Mouse (Mus musculus): ENCODE data around the gene Rbp7.

The Rbp7 gene

GRCm38 (mm10) chr4:149457163-149457562, 2.4 kb upstream of the Rbp7 start:
- WGBS: 94% methylated on average over 27 of the region's 27 CpGs

DNA sequence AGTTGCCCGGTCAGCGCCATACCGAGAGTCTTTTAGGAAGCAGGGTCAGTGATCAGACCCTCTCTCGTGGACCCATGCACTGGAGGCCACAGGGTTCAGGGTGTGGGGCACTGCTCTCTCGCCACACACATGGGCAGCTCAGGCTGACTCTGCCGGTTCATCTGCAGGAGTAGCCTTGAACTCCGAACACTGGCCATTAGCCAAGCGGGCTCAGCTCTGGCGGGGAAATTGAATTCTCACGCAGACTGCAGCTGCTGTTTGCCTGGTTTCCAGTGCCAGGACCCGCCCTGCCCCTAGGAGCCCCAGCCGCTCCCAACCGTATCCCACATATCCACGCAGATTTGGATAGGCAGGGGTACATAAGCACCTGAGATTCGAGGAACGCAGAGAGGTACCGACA, 515 bp downstream of the Rbp7 start:
- WGBS: 83% methylated on average over 17 of the region's 17 CpGs

GRCm38 (mm10) chr4:149453656-149454055, 1.1 kb downstream of the Rbp7 start:
- WGBS: 77% methylated on average over 4 of the region's 4 CpGs

GRCm38 (mm10) chr4:149450636-149451035, 4.1 kb downstream of the Rbp7 start:
- 82% methylated on average over 3 of the region's 3 CpGs for WGBS

DNA sequence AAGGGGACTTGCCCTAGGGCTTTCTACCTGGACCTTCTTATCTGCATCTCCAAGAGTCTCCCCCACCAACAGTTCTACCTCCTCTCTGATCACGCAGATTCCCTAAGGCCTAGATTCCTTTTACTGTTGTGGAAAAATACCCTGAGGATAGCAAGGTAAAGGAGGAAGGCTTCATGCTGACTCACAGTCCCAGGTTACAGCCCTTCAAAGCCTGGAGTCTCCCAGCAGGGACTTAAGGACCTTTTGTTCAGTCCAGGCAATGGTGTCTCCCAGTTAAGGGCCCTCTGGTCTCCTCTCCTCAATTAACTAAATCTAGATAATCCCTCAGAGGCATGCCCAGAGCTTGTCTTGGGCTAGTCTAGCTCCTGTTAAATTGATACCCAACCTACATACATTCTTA, 8.5 kb downstream of the Rbp7 start:
- WGBS: 91% methylated on average over 1 of the region's 1 CpGs

- 11% methylated on average over 11 of the region's 11 CpGs for WGBS
Observed at GRCm38 (mm10) chr4:149445868-149446267, 8.9 kb downstream of the Rbp7 start.

GRCm38 (mm10) chr4:149444964-149445701, 9.6 kb downstream of the Rbp7 start:
- 1% methylated on average over 36 of the region's 36 CpGs for WGBS

DNA sequence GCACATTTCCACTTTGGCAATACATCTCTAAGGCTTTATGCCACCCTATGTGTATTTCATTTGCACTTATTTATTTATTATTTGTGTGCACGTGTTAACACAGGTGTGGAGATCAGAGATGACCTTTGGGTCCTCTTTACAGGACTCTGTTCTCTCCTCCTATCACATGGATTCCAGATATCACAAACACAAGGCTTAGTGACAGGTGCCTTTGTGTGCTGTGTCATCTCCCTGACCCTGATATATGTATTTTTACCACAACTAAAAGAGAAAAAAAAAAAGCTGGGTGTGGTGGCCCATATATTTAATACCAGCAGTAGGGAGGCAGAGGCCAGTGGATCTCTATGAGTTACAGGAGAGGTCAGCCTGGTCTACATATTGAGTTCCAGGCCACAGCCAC, 10.3 kb downstream of the Rbp7 start:
- 78% methylated on average over 1 of the region's 1 CpGs for WGBS

- 63% methylated on average over 3 of the region's 3 CpGs for WGBS
Observed at GRCm38 (mm10) chr4:149442436-149442835, 12.3 kb downstream of the Rbp7 start.

DNA sequence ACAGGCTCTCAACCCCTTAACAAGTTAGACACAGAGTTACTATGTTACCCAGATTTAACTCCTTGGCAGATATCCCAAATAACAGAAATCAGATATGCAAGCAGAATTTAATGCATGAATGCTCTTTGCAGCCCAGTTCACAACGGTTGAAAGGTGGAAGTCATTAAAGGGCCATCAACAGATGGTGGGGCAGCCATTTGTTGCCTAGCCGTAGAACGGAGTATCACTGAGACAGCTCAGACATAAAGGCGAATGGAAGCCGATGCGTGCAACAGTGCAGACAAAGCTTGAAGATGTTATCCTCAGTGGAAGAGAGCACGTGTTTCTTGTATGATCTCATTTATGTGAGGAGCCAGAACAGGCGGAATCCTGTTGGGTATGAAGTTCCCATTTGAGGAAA, 14.2 kb downstream of the Rbp7 start:
- 62% methylated on average over 8 of the region's 8 CpGs for WGBS

DNA sequence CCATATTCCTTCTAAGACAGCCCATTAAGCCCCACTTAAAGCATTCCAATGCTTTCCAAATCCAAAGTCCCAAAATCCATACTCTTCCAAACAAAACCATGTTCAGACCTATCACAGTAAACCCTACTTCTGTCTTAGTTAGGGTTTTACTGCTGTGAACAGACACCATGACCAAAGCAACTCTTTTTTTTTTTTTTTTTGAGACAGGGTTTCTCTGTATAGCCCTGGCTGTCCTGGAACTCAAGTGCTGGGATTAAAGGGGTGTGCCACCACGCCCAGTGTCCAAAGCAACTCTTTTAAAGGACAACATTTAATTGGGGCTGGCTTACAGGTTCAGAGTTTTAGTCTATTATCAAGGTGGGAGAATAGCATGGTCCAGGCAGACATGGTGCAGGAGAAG, 22.9 kb downstream of the Rbp7 start:
- 86% methylated on average over 1 of the region's 1 CpGs for WGBS

DNA sequence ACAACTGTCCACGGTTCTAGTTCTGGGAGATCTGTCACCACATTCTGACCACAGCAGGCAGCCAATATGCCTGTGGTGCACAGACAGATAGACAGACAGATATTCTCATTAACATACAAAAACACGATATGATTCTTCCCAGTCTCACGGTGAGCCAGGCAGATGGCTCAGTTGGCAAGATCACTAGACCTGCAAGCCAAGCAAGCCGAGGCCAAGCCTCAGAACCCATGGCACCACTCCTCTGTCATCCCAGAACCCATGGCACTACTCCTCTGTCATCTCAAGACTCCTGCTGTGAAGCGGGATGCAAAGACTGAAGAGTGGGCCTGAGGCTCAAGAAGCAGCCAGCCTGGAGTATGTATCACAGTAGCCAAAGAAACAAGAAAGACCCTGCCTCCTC, 25.2 kb downstream of the Rbp7 start:
- 62% methylated on average over 5 of the region's 5 CpGs for WGBS

GRCm38 (mm10) chr4:149426325-149427199, 28.2 kb downstream of the Rbp7 start, which contains the start of gene Ube4b:
TSS of gene Ube4b (minus strand) at chr4:149426749.
- under 1% methylated on average over 43 of the region's 50 CpGs for WGBS

GRCm38 (mm10) chr4:149425801-149426292, 28.9 kb downstream of the Rbp7 start:
- WGBS: under 1% methylated on average over 35 of the region's 35 CpGs

DNA sequence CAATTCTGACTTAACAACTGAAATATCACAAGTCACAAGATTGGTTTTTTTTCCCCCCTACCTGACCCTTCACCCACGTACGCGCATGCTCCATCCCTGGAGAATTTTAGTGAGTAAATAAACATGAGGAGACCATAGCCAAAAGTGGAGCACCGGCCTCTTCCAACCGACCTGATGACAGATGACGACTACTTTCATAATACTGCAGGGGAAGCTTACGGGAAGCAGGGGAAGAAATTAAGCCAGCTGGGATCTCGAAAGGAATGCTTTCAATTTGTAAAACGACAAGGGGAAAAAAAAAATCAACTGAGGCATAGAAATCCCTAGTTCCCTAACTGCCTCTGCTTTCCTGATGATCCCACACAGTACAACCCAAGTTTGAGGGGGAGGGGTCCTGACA, 30.0 kb downstream of the Rbp7 start:
- 2% methylated on average over 9 of the region's 9 CpGs for WGBS

DNA sequence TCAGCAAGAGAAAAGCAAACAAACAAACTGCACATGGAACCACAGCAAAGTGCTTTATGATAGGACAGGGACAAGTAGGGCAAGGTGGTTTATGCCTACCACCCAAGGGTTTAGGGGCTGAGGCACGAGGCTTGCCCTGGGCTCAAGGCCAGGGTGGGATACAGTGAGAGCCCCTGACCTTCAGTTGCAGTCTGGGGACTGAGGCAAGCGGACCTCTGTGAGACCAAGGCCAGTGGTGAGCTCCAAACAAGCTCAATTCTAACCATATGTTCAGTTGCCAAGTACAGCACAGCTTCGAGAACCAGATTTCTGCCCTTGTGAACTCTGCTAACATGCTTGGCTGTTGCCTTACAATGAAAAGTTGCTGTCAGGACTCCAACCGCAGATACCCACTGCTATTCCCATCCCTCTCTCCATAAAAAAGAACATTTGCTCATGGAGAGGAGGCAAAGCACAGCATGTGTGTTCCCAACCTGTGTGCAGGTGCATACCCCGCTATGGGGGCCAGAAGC, 36.9 kb downstream of the Rbp7 start:
- whole genome bisulfite sequencing: 67% methylated on average over 5 of the region's 5 CpGs

- WGBS: 64% methylated on average over 2 of the region's 2 CpGs
Observed at GRCm38 (mm10) chr4:149416986-149417385, 37.8 kb downstream of the Rbp7 start.

DNA sequence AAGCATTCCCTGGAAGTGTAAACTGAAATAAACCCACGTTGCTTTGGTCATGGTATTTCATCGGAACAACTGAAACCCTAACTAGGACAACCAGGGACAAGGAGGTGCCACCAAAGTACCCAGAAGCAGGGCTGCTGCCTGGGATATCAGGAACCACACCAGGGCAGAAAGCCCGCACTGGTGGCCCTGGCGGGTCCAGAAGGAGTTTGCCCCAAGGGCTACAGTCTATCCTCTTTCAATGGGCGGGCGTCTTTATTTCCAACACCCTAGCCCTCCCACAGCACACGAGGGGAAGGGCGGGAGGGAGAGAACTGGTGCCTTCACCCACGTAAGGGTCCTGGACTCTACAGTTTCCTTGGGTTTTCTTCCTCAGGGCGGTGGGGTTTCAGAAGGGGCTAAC, 38.4 kb downstream of the Rbp7 start:
- WGBS: 60% methylated on average over 10 of the region's 10 CpGs

- 25% methylated on average over 13 of the region's 13 CpGs for WGBS
Observed at GRCm38 (mm10) chr4:149415651-149416169, 39.1 kb downstream of the Rbp7 start.

DNA sequence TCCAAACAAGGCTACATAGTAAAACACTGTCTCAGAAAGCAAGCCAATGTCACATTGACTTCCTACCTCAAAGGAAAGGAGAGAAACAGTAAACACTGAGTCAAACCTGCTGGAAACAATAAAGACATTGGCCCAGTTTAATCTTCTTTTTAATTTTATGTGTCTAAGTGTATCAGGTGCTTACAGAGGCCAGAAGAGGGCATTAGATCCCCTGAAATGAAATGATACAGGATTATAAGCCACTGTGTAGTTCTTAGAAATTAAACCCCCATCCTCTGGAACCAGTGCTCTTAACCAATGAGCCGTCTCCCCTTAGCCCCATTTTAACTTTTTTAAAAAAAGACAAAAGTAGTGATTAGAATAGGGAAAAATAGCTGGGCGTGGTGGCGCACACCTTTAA, 40.5 kb downstream of the Rbp7 start:
- 87% methylated on average over 3 of the region's 3 CpGs for WGBS

GRCm38 (mm10) chr4:149409759-149410158, 45.0 kb downstream of the Rbp7 start:
- WGBS: 52% methylated on average over 4 of the region's 4 CpGs

GRCm38 (mm10) chr4:149408331-149408730, 46.4 kb downstream of the Rbp7 start:
- 92% methylated on average over 6 of the region's 6 CpGs for WGBS

Measured in cerebral cortex, adult 2 months (tissue).